Mouse (Mus musculus) midbrain, embryonic 14.5 days (tissue): ENCODE measurements around the gene Idnk. TPM values are rescaled to one million over a fixed set of nuclear protein-coding genes. Genes with fewer than 3 reads are reported as not detected.

ENCODE experiments used
- ATAC-seq: fragments of 200-750 bp; cut with Nextera tagmentation; 2 replicates; pipeline ENCODE4 v1.8.0; 2017; ENCODE audit warnings: moderate number of reproducible peaks, moderate library complexity; ENCODE audit not compliant: low FRiP score, low TSS enrichment
- DNase-seq: peaks from one replicate; pipeline ENCODE4 v3.0.0-alpha.2; 2015
- H3K27ac ChIP-seq: fragments of 300-500 bp; sonication (generic); replicated peaks from 2 replicates; pipeline ENCODE4 v1.5.1; 2014; ENCODE audit warnings: mild to moderate bottlenecking, low read depth, low read length, moderate library complexity
- H3K27me3 ChIP-seq: fragments of 300-500 bp; sonication (generic); 2 replicates; pipeline ENCODE4 v1.6.1; 2014; ENCODE audit warnings: low read length, control low read depth, mixed read lengths; ENCODE audit not compliant: control insufficient read depth, insufficient read depth
- H3K36me3 ChIP-seq: fragments of 300-500 bp; sonication (generic); 2 replicates; pipeline ENCODE4 v1.6.1; 2014; ENCODE audit warnings: low read length, control low read depth; ENCODE audit not compliant: control insufficient read depth, insufficient read depth
- H3K4me1 ChIP-seq: fragments of 300-500 bp; sonication (generic); 2 replicates; pipeline ENCODE4 v1.6.1; 2014; ENCODE audit warnings: mild to moderate bottlenecking, antibody characterized with exemption, low read length, control low read depth; ENCODE audit not compliant: control insufficient read depth, insufficient read depth
- H3K4me2 ChIP-seq: fragments of 300-500 bp; sonication (generic); 2 replicates; pipeline ENCODE4 v1.6.1; 2014; ENCODE audit warnings: mild to moderate bottlenecking, low read length, moderate library complexity
- H3K4me3 ChIP-seq: fragments of 300-500 bp; sonication (generic); replicated peaks from 2 replicates; pipeline ENCODE4 v1.5.1; 2014; ENCODE audit warnings: low read depth, low read length
- H3K9ac ChIP-seq: fragments of 300-500 bp; sonication (generic); replicated peaks from 2 replicates; pipeline ENCODE4 v1.6.1; 2014; ENCODE audit warnings: mild to moderate bottlenecking, low read length, moderate library complexity
- H3K9me3 ChIP-seq: fragments of 300-500 bp; sonication (generic); 2 replicates; pipeline ENCODE4 v1.6.1; 2016; ENCODE audit warnings: low read length, control low read depth, mixed read lengths; ENCODE audit not compliant: control insufficient read depth
- WGBS: fragments of 180-500 bp; shearing (Covaris S2); extraction: QIAGEN DNeasy Blood & Tissue Kit; methylation state at CpG from one replicate; pipeline ENCODE4 v1.1.7; 2014; 5-methylcytosine and 5-hydroxymethylcytosine counted together
- polyA plus RNA-seq: library from polyadenylated mRNA; unstranded; fragments of >200 nt; fragmentation: Nextera tagmentation; extraction: Ambion mirVana; gene quantifications from 2 replicates; pipeline ENCODE4 v1.2.1, GENCODE M21; 2014

The Idnk gene
- polyA plus RNA-seq, 1 experiment from 2014 or later: 59.7 TPM

DNA sequence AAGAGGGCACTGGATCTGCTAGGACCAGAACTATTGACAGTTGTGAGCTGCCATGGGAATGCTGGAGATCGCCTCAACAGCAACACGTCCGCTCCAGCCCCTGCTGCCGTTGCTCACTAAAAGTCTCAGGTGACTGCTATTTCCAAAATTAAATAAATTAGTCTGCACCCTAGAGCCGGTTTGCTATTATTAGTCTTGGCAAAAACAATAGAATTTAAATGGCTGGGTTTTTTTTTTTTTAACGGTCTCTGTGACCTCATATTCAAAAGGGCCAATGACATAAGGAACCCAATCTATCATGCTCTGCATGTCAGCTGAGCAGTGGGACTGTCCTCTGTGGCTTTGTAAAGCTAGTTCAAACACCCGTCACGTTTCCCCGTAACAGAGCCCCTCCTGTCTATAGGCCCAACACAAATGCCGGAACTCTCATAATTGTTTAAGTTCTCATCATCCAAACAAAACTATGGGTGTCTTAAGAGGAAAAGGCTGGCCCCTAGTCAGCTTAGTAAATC lies 34.6 kb upstream of the Idnk start:
- ATAC-seq (no peak), DNase-seq (no peak)
- H3K27me3 ChIP-seq: no peaks in the 10 kb centered on the region
- H3K4me1 ChIP-seq: peaks cover 16% of the 10 kb centered on the region
- H3K27ac ChIP-seq: no peak overlapping the region
- H3K36me3 ChIP-seq: peaks cover 10% of the 10 kb centered on the region; the same call in 1 of the 2 replicates
- H3K4me3 ChIP-seq: no peak overlapping the region
- WGBS: 60% methylated on average over 10 of the region's 10 CpGs
- H3K9me3 ChIP-seq: no peaks in the 10 kb centered on the region
- H3K4me2 ChIP-seq: no peak overlapping the region
- H3K9ac ChIP-seq: no peak overlapping the region

DNA sequence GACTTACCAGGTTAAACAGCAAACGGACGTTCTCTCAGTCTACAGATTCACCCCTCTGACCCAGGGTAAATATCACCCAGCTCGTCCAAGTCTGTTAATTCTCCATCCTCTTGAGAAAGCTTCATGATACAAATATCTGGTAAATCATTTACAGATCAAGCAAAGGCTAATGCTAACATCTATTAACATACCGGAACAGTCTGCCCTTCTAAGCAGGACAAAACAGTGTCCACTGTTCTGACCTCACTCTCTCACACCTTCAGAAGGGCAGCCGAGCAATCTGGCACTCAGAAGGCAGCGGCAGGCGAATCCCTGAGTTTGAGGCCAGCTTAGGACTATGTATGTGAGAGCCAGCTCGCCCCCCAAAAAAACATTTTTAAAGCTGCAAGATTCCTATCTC lies 34.1 kb upstream of the Idnk start:
- 73% methylated on average over 8 of the region's 8 CpGs for WGBS

DNA sequence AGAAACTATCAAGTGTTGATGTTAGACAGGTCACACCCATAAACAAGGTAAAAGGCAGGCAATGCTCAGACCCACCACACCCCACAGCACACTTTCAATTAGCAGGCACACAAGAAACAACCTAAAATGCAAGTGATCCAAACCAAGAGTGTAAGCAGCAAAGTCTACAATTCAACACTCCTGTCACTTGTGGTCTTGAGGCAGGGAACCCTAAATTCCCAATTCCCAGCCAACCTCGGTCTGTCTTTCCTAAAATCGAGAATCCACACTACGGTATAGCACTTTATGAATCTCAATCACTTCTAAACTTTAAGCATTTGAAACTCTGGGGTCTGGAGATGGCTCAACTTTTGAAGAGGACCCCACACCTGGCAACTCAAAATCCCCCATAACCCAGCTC lies 33.2 kb upstream of the Idnk start:
- Histone ChIP-seq H3K4me3 (no peak overlapping the region), H3K27me3 (no peaks in the 10 kb centered on the region), H3K36me3 (peaks cover 10% of the 10 kb centered on the region; the same call in 1 of the 2 replicates), H3K9ac (no peak overlapping the region), H3K4me1 (peaks cover 16% of the 10 kb centered on the region), H3K4me2 (no peak overlapping the region; the same call in 1 of the 2 replicates), H3K27ac (no peak overlapping the region), H3K9me3 (no peaks in the 10 kb centered on the region)
- no peak for DNase-seq
- 96% methylated on average over 3 of the region's 3 CpGs for WGBS
- no peak for ATAC-seq

More for the DNA sequence above, 34.1 kb upstream of the Idnk start:
- H3K9ac ChIP-seq: no peak overlapping the region
- H3K36me3 ChIP-seq: peaks cover 10% of the 10 kb centered on the region; the same call in 1 of the 2 replicates
- H3K4me1 ChIP-seq: peaks cover 16% of the 10 kb centered on the region
- DNase-seq (no peak), ATAC-seq (no peak)
- H3K27me3 ChIP-seq: no peaks in the 10 kb centered on the region
- H3K4me3 ChIP-seq: no peak overlapping the region
- H3K4me2 ChIP-seq: no peak overlapping the region
- H3K27ac ChIP-seq: no peak overlapping the region
- no peaks in the 10 kb centered on the region for H3K9me3 ChIP-seq

DNA sequence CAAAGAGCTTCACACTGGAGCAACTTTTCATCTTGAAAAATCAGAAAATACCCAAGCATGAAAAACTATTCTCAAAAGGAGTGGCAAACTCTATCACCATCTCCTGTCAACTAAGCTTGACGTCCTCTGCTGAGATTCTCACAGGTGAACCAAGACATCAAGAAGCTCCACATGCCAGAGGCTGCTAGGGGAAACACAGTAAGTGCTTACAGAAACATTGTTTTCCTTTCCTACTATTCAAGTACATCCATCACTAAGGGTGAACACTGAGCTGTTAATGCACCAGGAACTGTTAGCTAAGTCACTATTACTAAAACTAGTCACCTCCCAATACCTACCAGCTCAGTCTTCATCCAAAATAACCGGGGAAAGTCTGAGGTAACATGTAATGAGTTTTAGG lies 32.5 kb upstream of the Idnk start:
- Histone ChIP-seq H3K9ac (no peak overlapping the region), H3K27ac (no peak overlapping the region), H3K4me1 (peaks cover 23% of the 10 kb centered on the region), H3K4me3 (0 out of 2 replicates have a peak overlapping the region, but pooled peaks have one; percentile 3), H3K4me2 (peak overlapping the region; percentile 83), H3K27me3 (no peaks in the 10 kb centered on the region), H3K36me3 (peaks cover 10% of the 10 kb centered on the region; the same call in 1 of the 2 replicates), H3K9me3 (no peaks in the 10 kb centered on the region)
- no peak for ATAC-seq
- 61% methylated on average over 2 of the region's 2 CpGs for WGBS
- DNase-seq: no peak

DNA sequence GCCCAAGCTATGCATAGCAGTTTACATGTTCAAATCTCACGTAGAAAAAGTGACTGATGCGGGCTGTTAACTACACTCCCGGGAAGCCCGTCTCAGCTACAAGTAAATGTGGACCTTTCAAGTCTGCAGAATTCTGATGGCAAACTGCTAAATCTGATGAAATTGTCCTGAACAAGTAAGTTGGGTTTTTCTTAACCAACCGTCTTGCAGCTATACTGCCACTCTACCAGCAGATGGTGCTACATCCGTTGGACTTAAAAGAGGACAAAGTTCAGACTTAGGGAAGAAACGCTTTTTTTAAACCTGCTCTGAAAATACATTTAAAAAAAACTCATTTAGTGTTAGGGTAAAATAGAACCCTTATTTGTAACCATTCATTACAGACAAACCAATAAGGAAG lies 31.3 kb upstream of the Idnk start:
- WGBS: 31% methylated on average over 7 of the region's 7 CpGs
- H3K4me1 ChIP-seq: peaks cover 24% of the 10 kb centered on the region
- no peak overlapping the region for H3K9ac ChIP-seq

DNA sequence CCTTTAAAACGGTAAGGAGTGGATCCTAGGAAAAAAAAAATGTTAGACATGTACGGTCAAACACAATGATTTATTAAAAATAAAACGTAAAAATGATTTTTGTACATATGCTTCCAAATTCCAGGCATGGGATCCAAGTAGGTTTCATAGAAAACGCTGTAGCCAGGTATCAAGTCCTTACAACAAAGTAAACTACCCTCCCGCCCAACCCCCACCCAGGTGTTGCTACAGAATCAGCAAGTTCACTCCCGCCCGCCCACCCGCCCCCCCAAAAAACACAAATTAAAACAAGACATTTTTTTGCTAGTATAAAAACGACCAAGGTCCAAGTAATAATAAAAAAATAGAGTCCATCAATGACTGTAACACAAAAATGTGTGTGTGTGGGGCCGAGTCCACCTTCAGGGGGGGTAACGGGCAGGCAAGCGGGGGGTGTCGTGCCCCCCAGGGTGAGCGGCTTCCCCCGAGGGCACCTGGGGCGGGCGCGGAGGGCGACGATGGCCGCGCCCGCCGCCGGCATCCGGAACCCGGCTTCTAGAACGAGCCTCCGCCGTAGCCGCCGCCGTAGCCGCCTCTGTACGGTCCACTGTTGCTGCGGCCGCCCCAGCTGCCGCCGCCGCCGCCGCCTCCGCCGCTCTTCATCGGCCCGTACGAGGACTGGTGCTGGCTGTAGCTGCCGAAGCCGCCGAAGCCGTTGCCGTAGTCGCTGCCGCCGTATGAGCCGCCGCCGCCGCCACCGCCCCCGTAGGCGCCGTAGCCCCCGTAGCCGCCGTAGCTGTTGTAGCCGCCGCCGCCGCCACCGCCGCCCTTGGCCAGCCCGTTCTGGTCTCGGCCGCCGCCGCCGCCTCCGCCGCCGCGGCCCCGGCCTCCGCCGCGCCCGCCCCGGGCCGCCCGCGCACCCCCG lies 30.3 kb upstream of the Idnk start:
- Histone ChIP-seq H3K9me3 (no peaks in the 10 kb centered on the region), H3K36me3 (peaks cover 10% of the 10 kb centered on the region; the same call in 1 of the 2 replicates), H3K27ac (peak overlapping the region; percentile 100), H3K9ac (peak overlapping the region; percentile 99), H3K4me2 (peak overlapping the region; percentile 83), H3K27me3 (no peaks in the 10 kb centered on the region), H3K4me3 (peak overlapping the region; percentile 93), H3K4me1 (peaks cover 24% of the 10 kb centered on the region)
- DNase-seq (peak; percentile 35), ATAC-seq (no peak)
- under 1% methylated on average over 81 of the region's 92 CpGs for WGBS

More for the DNA sequence above, 31.3 kb upstream of the Idnk start:
- peaks cover 10% of the 10 kb centered on the region; the same call in 1 of the 2 replicates for H3K36me3 ChIP-seq
- peak; percentile 88 for DNase-seq
- H3K4me2 ChIP-seq: peak overlapping the region; percentile 83
- H3K9me3 ChIP-seq: no peaks in the 10 kb centered on the region
- peak overlapping the region; percentile 93 for H3K4me3 ChIP-seq
- H3K27me3 ChIP-seq: no peaks in the 10 kb centered on the region
- no peak overlapping the region for H3K27ac ChIP-seq
- no peak for ATAC-seq

GRCm38 (mm10) chr13:58127766-58128361 lies 29.6 kb upstream of the Idnk start:
- H3K4me3 ChIP-seq: peak overlapping the region; percentile 93
- H3K27me3 ChIP-seq: no peaks in the 10 kb centered on the region
- peaks cover 24% of the 10 kb centered on the region for H3K4me1 ChIP-seq
- H3K4me2 ChIP-seq: peak overlapping the region; percentile 83
- H3K9ac ChIP-seq: peak overlapping the region; percentile 99
- H3K27ac ChIP-seq: peak overlapping the region; percentile 100
- H3K9me3 ChIP-seq: no peaks in the 10 kb centered on the region
- peaks cover 10% of the 10 kb centered on the region; the same call in 1 of the 2 replicates for H3K36me3 ChIP-seq
- WGBS: under 1% methylated on average over 81 of the region's 81 CpGs
- peak; percentile 76 for DNase-seq
- peak; percentile 34 for ATAC-seq

DNA sequence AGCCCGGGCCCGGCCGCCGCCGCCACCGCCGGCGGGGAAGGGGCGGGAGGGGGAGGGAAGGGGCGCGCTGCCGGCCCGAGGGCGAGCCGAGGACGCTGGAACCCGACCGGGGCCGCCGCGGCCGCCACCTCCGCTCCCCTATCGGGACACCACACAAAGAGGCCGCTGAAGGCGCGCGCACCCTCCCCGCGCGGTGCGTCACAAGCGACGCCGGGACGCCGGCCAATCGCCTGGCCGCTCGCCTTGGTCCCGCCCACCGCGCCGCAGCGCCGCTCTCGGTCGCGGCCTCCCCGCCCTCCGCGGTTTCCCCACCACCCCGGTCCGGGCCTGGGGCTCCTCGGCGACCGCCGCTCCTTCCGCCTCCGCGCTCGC lies 29.1 kb upstream of the Idnk start, which contains the start of gene Hnrnpa0:
TSS of gene Hnrnpa0 (minus strand) at position 161 of the 372 bp plus-strand sequence.
- peak within 1 kb of the TSS; percentile 99 for H3K9ac ChIP-seq
- ATAC-seq (peak; percentile 96), DNase-seq (peak; percentile 99)
- peak within 1 kb of the TSS; percentile 100 for H3K27ac ChIP-seq
- WGBS: under 1% methylated on average over 40 of the region's 62 CpGs
- peak within 1 kb of the TSS; percentile 93 for H3K4me3 ChIP-seq
- no peaks in the 10 kb centered on the region for H3K27me3 ChIP-seq
- H3K4me1 ChIP-seq: peaks cover 24% of the 10 kb centered on the region
- no peaks in the 10 kb centered on the region for H3K9me3 ChIP-seq
- H3K36me3 ChIP-seq: peaks cover 10% of the 10 kb centered on the region; the same call in 1 of the 2 replicates
- peak within 1 kb of the TSS; percentile 83 for H3K4me2 ChIP-seq
